ENCODE assay signal across 32 mouse cellular contexts in genomic region chr13:73618406-73618805, GRCm38 (mm10). TPM values are rescaled to one million over a fixed set of nuclear protein-coding genes. Genes with fewer than 3 reads are reported as not detected.
DNase-seq lines count a peak whose midpoint lies in the region; ATAC-seq lines count a peak whose summit lies in the region.
"Had no signal": no experiment of that assay in that cellular context is flagged by ENCODE, and none has a peak within 500 bp of the region (broad histone marks: within the 10 kb centered on the region; RNA-seq: fewer than 3 reads in every experiment).

No protein-coding gene starts in this region.

- H3K4me1 ChIP-seq in heart, embryonic 11.5 days (ENCODE audit: control insufficient read depth, insufficient read depth, low read length), result no peaks in the 10 kb centered on the region
- no peaks in the 10 kb centered on the region for H3K4me1 ChIP-seq in liver, embryonic 13.5 days (replicated peaks)
- no peaks in the 10 kb centered on the region for H3K4me1 ChIP-seq in liver, embryonic 12.5 days
- H3K4me1 ChIP-seq: embryonic facial prominence, embryonic 12.5 days; forebrain, embryonic 12.5 days; forebrain, embryonic 15.5 days; heart, embryonic 13.5 days had no signal

- no peak overlapping the region for H3K9ac ChIP-seq in heart, embryonic 11.5 days (ENCODE audit: low read depth, low read length)
- no peak overlapping the region for H3K9ac ChIP-seq in liver, embryonic 13.5 days
- no peak overlapping the region for H3K9ac ChIP-seq in liver, embryonic 12.5 days
- H3K9ac ChIP-seq: embryonic facial prominence, embryonic 12.5 days; forebrain, embryonic 12.5 days; forebrain, embryonic 15.5 days; heart, embryonic 13.5 days; hindbrain, embryonic 14.5 days had no signal

- H3K27ac ChIP-seq in heart, embryonic 11.5 days (ENCODE audit: low read depth, low read length), result no peak overlapping the region
- no peak overlapping the region for H3K27ac ChIP-seq in liver, embryonic 13.5 days
- no peak overlapping the region for H3K27ac ChIP-seq in liver, embryonic 12.5 days
- H3K27ac ChIP-seq: embryonic facial prominence, embryonic 12.5 days; forebrain, embryonic 12.5 days; forebrain, embryonic 15.5 days; gastrocnemius, adult 2 months; heart, embryonic 13.5 days; hindbrain, embryonic 14.5 days; hindbrain, postnatal 0 days had no signal

- ATAC-seq in heart, embryonic 11.5 days (replicated peaks; ENCODE audit: insufficient number of reproducible peaks, low FRiP score, low TSS enrichment), result no peak
- 0 out of 2 replicates have a peak, but pooled peaks have one; percentile 20 for ATAC-seq in liver, embryonic 13.5 days (ENCODE audit: low read depth)
- ATAC-seq in liver, embryonic 12.5 days, result no peak
- ATAC-seq: activated CD4-positive, CD25-positive, alpha-beta regulatory T cell, adult 4 months; CD4-positive, CD25-positive, alpha-beta regulatory T cell, adult 4 months; forebrain, embryonic 15.5 days; hindbrain, postnatal 0 days; inflammation-experienced regulatory T-cells, adult 6 months; intestine, embryonic 16.5 days had no signal

- H3K4me3 ChIP-seq in heart, embryonic 11.5 days (ENCODE audit: low read depth, low read length), result no peak overlapping the region
- H3K4me3 ChIP-seq in liver, embryonic 13.5 days (replicated peaks), result no peak overlapping the region
- no peak overlapping the region for H3K4me3 ChIP-seq in liver, embryonic 12.5 days
- H3K4me3 ChIP-seq: embryonic facial prominence, embryonic 12.5 days; erythroblast, embryonic 14.5 days; forebrain, embryonic 12.5 days; forebrain, embryonic 15.5 days; gastrocnemius, adult 2 months; heart, embryonic 13.5 days had no signal

- H3K9me3 ChIP-seq in heart, embryonic 11.5 days (replicated peaks; ENCODE audit: control insufficient read depth, low read length), result no peaks in the 10 kb centered on the region
- H3K9me3 ChIP-seq in liver, embryonic 13.5 days (replicated peaks), result no peaks in the 10 kb centered on the region
- H3K9me3 ChIP-seq in liver, embryonic 12.5 days (replicated peaks), result no peaks in the 10 kb centered on the region
- H3K9me3 ChIP-seq: embryonic facial prominence, embryonic 12.5 days; forebrain, embryonic 12.5 days; forebrain, embryonic 15.5 days; heart, embryonic 13.5 days had no signal

- no peak overlapping the region for H3K4me2 ChIP-seq in heart, embryonic 11.5 days
- H3K4me2 ChIP-seq in liver, embryonic 13.5 days, result no peak overlapping the region
- no peak overlapping the region for H3K4me2 ChIP-seq in liver, embryonic 12.5 days
- H3K4me2 ChIP-seq: embryonic facial prominence, embryonic 12.5 days; forebrain, embryonic 12.5 days; forebrain, embryonic 15.5 days; heart, embryonic 13.5 days; hindbrain, embryonic 14.5 days had no signal

- H3K36me3 ChIP-seq in heart, embryonic 11.5 days (ENCODE audit: control insufficient read depth, insufficient read depth, low read length), result peaks cover 51% of the 10 kb centered on the region
- H3K36me3 ChIP-seq in liver, embryonic 13.5 days, result peaks cover 75% of the 10 kb centered on the region
- H3K36me3 ChIP-seq in liver, embryonic 12.5 days, result peaks cover 85% of the 10 kb centered on the region

- intact Hi-C loops in heart, postnatal 10 days (cut with DNase I), result loop anchor here (5.0 kb wide), 1 partner anchor 191 kb away; no protein-coding TSS in a partner anchor

- no peaks in the 10 kb centered on the region for H3K27me3 ChIP-seq in heart, embryonic 11.5 days (ENCODE audit: control insufficient read depth, insufficient read depth, low read length)
- no peaks in the 10 kb centered on the region for H3K27me3 ChIP-seq in liver, embryonic 13.5 days
- H3K27me3 ChIP-seq in liver, embryonic 12.5 days (replicated peaks), result no peaks in the 10 kb centered on the region
- H3K27me3 ChIP-seq: embryonic facial prominence, embryonic 12.5 days; forebrain, embryonic 12.5 days; forebrain, embryonic 15.5 days; heart, embryonic 13.5 days had no signal

- 90% methylated on average over 5 of the region's 5 CpGs for WGBS in heart, embryonic 11.5 days (ENCODE audit: insufficient replicate concordance)
- WGBS in liver, embryonic 13.5 days (ENCODE audit: insufficient replicate concordance), result 79% methylated on average over 5 of the region's 5 CpGs
- 75% methylated on average over 5 of the region's 5 CpGs for WGBS in liver, embryonic 12.5 days (ENCODE audit: insufficient replicate concordance)

- peak; percentile 94 for DNase-seq in heart, adult 11 months
- peak; percentile 41 for DNase-seq in heart, adult 8-10 months (ENCODE audit: low spot score)
- no peak for DNase-seq in heart, postnatal 4 days
- no peak for DNase-seq in liver, embryonic 13.5 days
- peak; percentile 22 to 43 for DNase-seq in heart, postnatal 10 days
- DNase-seq in right cerebral cortex, postnatal 25 days, result no peak
- DNase-seq: adrenal gland, adult 8-10 months; adrenal gland, postnatal 25 days; cerebellum, adult 18-20 months; cerebellum, adult 9-10 months; cerebellum, postnatal 14 days; gastrocnemius, adult 2 months; gastrocnemius, postnatal 14 days; kidney, adult 18-20 months had no signal

RNA-seq across cellular contexts. Expression of gene Tert, which starts 8.3 kb away (rescaled TPM):
- 2.3 and 3.5 TPM in 2 replicates for polyA plus RNA-seq in heart, embryonic 11.5 days (2014; fragmentation: Nextera tagmentation; extraction: Ambion mirVana)
- under 1 TPM in 3 of 4 experiments, not detected in 1; 0.08 to 0.28 (median 0.11) TPM for total RNA-seq in heart, adult 8-10 months (2022)
- total RNA-seq in heart, postnatal 4 days (2021), result under 1 TPM; 0.56 to 0.60 TPM
- 0.96 and 1.1 TPM in 2 replicates for polyA plus RNA-seq in liver, embryonic 13.5 days (2015; fragmentation: Nextera tagmentation; extraction: Ambion mirVana)
- polyA plus RNA-seq in liver, embryonic 12.5 days (2016; fragmentation: Nextera tagmentation; extraction: Ambion mirVana), result 1.3 and 1.4 TPM in 2 replicates
- under 1 TPM; 0.12 to 0.50 TPM for total RNA-seq in heart, postnatal 10 days (2021)
- total RNA-seq: heart, postnatal 36 days had no signal
- polyA plus RNA-seq: erythroblast, embryonic 14.5 days had no signal

RNA-seq across cellular contexts. Expression of gene Clptm1l, which starts 14.6 kb away (rescaled TPM):
- 119 and 129 TPM in 2 replicates for polyA plus RNA-seq in heart, embryonic 11.5 days (2014; fragmentation: Nextera tagmentation; extraction: Ambion mirVana)
- total RNA-seq in heart, adult 8-10 months (2022), result 10 to 100 TPM; 58.9 to 76.0 (median 68.1) TPM
- total RNA-seq in heart, postnatal 4 days (2021), result 10 to 100 TPM; 83.5 to 85.8 TPM
- polyA plus RNA-seq in liver, embryonic 13.5 days (2015; fragmentation: Nextera tagmentation; extraction: Ambion mirVana), result 90.3 and 90.6 TPM in 2 replicates
- 116 and 124 TPM in 2 replicates for polyA plus RNA-seq in liver, embryonic 12.5 days (2016; fragmentation: Nextera tagmentation; extraction: Ambion mirVana)
- total RNA-seq in heart, postnatal 10 days (2021), result 10 to 100 TPM; 74.7 to 75.0 TPM

RNA-seq across cellular contexts. Expression of gene Slc6a18, which starts 59.4 kb away (rescaled TPM):
- polyA plus RNA-seq in heart, embryonic 11.5 days (2014; fragmentation: Nextera tagmentation; extraction: Ambion mirVana), result not detected in 2 replicates
- total RNA-seq in heart, adult 8-10 months (2022), result not detected
- total RNA-seq in heart, postnatal 4 days (2021), result not detected
- polyA plus RNA-seq in liver, embryonic 13.5 days (2015; fragmentation: Nextera tagmentation; extraction: Ambion mirVana), result not detected in 2 replicates
- not detected in 2 replicates for polyA plus RNA-seq in liver, embryonic 12.5 days (2016; fragmentation: Nextera tagmentation; extraction: Ambion mirVana)
- total RNA-seq in heart, postnatal 10 days (2021), result not detected
- total RNA-seq: adrenal gland, adult 8-10 months; adrenal gland, postnatal 25 days; gastrocnemius, adult 2 months; heart, postnatal 36 days; hindbrain, postnatal 0 days; MEL had no signal
- polyA plus RNA-seq: activated CD4-positive, CD25-positive, alpha-beta regulatory T cell, adult 4 months; C2C12; CD4-positive, CD25-positive, alpha-beta regulatory T cell, adult 4 months; embryonic facial prominence, embryonic 12.5 days; erythroblast, embryonic 14.5 days; forebrain, embryonic 12.5 days; forebrain, embryonic 15.5 days; heart, embryonic 13.5 days; heart, embryonic 16.5 days; hindbrain, embryonic 11.5 days; hindbrain, embryonic 14.5 days; hindbrain, postnatal 0 days; inflammation-experienced regulatory T-cells, adult 6 months; intestine, embryonic 16.5 days had no signal

Comparison
In these comparisons a context has a peak if more than half of its experiments do, and no peak if none do; other contexts are left out.
1. DNase-seq: peak in heart, adult 11 months (single experiment), heart, adult 8-10 months (single experiment) and heart, postnatal 10 days (2 of 2); none in heart, postnatal 4 days (single experiment), liver, embryonic 13.5 days (single experiment) and right cerebral cortex, postnatal 25 days (single experiment).